Mouse (Mus musculus) left cerebral cortex, adult 18-20 months (tissue): ENCODE results near the gene Gart. TPM values are rescaled to one million over a fixed set of nuclear protein-coding genes. Genes with fewer than 3 reads are reported as not detected.

Experiments used
- total RNA-seq, 2 experiments: library from RNA; stranded (reverse); gene quantifications; 2 replicates each; pipeline ENCODE4 v1.2.3; 2021

The Gart gene
- total RNA-seq, 2 experiments from 2014 or later = 53.0 TPM

Other genes starting within 250 kb of the Gart start
- 1 to 10 TPM; 9.8 to 9.9 TPM for gene Il10rb, start 240.8 kb downstream of the Gart start, total RNA-seq
- gene Ifnar1, start 161.7 kb downstream of the Gart start, total RNA-seq = 10 to 100 TPM; 41.7 to 53.2 TPM
- 10 to 100 TPM; 31.3 to 41.2 TPM for gene Ifngr2, start 99.9 kb downstream of the Gart start, total RNA-seq
- 10 to 100 TPM; 87.7 to 92.8 TPM for gene Tmem50b, start 49.2 kb downstream of the Gart start, total RNA-seq
- gene Dnajc28, start 27.9 kb downstream of the Gart start, total RNA-seq = 1 to 10 TPM; 8.3 to 8.6 TPM
- 100 to 1,000 TPM; 202 to 210 TPM for gene Son, start 554 bp upstream of the Gart start, total RNA-seq
- gene Donson, start 41.8 kb upstream of the Gart start, total RNA-seq = 10 to 100 TPM; 20.1 to 20.5 TPM
- 100 to 1,000 TPM; 106 to 110 TPM for gene Cryzl1, start 82.0 kb upstream of the Gart start, total RNA-seq
- gene Itsn1, start 82.3 kb upstream of the Gart start, total RNA-seq = 100 to 1,000 TPM; 127 to 135 TPM